Mouse (Mus musculus) layer of hippocampus, postnatal 36 days (tissue): ENCODE measurements around the gene Gm49388. TPM values are rescaled to one million over a fixed set of nuclear protein-coding genes. Genes with fewer than 3 reads are reported as not detected.
"Not testable (repeated sequence)": the region's sequence is repeated elsewhere in the genome, so short reads cannot be mapped to it uniquely, and the experiment has no call there.

Source experiments
- DNase-seq, 2 experiments: peaks; one replicate each; pipeline ENCODE4 v3.0.0; 2022
- total RNA-seq, 2 experiments: library from RNA; stranded (reverse); gene quantifications; 2 replicates each; pipeline ENCODE4 v1.2.3; 2021

Gm49388 gene
- total RNA-seq, 2 experiments from 2014 or later: 2.4 to 2.9 TPM

- DNase-seq: no peak
Observed at GRCm38 (mm10) chr7:127768346-127768996, 16.9 kb upstream of the Gm49388 start.

DNA sequence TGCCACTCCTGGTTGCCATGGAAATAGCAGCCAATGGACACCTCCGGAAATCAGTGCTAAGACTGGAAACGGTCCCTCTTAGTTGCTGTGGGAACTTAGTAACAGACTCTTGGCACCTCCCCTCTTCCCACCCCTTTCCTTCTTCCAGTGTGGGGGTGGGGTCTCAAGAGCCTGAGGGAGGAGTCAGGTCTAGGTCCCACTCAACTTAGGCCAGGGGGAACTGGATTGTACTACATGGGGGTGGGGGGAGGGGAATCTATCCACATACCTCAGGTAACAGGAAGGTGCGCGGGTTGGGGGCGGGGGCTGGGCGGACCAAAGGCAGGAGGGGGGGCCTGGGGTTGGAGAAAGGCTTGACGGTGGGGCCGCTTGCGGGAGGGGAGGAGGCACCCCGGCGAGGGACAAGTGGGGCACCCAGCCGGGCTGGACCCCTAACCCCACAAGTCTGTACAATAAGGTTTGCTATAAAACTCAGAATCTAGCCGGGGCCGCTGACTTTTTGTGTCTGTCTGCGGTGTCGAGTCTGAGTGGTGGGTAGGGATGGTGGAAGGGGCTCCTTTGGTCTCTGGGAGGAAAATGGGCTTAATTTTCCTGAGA lies 16.3 kb upstream of the Gm49388 start:
- DNase-seq: peak; percentile 95

- peak; percentile 81 to 87 for DNase-seq
Observed at GRCm38 (mm10) chr7:127769651-127770038, 15.8 kb upstream of the Gm49388 start, which contains the start of gene Orai3. TSS of gene Orai3 (plus strand) at chr7:127769815.

GRCm38 (mm10) chr7:127770039-127770905 lies 15.1 kb upstream of the Gm49388 start:
- DNase-seq: no peak

GRCm38 (mm10) chr7:127771262-127771661 lies 14.1 kb upstream of the Gm49388 start:
- DNase-seq: peak; percentile 53 to 56

- DNase-seq: no peak
Observed at GRCm38 (mm10) chr7:127772080-127772479, 13.3 kb upstream of the Gm49388 start.

DNA sequence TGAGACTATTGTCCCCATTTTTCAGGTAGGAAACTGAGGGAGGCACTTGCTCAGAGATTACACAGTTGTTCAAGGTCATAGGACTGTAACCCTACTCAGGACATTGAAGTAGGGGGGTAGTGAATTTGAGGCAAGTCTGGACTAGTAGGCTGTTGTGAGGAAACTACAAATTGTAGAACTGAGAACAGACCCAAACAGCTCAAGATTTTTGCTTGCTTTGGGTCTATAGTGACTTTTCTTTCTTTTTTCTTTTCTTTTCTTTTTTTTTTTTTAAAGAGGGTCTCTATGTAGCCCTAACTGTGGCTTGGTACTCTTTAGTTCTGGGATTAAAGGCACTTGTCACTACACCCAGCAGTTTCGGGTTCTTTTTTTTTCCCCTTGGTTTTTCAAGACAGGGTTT lies 12.9 kb upstream of the Gm49388 start:
- no peak for DNase-seq

DNA sequence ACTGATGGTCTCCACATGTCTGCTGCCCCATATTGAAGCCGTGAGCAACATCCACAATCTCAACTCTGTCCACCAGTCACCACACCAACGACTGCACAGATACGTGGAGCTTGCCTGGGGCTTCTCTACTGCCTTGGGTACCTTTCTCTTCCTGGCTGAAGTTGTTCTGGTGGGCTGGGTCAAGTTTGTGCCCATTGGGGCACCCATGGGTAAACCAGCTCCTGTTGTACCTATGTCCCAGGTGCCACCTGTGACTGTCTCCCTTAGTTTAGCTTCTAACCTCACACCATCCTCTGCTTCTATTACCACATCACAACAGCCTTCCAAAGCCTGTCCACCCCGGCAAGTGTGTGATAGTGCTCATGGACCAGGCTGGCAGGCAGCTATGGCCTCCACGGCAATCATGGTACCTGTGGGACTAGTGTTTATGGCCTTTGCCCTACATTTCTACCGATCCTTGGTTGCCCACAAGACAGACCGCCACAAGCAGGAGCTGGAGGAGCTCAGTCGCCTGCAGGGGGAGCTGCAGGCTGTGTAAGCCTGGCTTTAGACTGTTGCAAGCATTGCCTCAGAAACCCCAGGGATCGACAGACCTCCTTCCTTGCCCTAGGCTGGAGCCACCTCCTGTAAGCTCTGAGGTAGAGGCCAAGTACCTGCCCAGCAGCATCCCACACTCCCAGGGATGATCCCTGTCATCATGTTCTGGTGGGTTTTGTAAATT lies 11.6 kb upstream of the Gm49388 start:
- DNase-seq: peak in 1 of 2 experiments; percentile 49

- not testable (repeated sequence) for DNase-seq
Observed at GRCm38 (mm10) chr7:127775837-127776236, 9.6 kb upstream of the Gm49388 start.

- peak; percentile 86 to 88 for DNase-seq
Observed at GRCm38 (mm10) chr7:127776426-127776825, 9.0 kb upstream of the Gm49388 start, which contains the start of gene Setd1a. TSS of gene Setd1a (plus strand) at chr7:127776670.

DNA sequence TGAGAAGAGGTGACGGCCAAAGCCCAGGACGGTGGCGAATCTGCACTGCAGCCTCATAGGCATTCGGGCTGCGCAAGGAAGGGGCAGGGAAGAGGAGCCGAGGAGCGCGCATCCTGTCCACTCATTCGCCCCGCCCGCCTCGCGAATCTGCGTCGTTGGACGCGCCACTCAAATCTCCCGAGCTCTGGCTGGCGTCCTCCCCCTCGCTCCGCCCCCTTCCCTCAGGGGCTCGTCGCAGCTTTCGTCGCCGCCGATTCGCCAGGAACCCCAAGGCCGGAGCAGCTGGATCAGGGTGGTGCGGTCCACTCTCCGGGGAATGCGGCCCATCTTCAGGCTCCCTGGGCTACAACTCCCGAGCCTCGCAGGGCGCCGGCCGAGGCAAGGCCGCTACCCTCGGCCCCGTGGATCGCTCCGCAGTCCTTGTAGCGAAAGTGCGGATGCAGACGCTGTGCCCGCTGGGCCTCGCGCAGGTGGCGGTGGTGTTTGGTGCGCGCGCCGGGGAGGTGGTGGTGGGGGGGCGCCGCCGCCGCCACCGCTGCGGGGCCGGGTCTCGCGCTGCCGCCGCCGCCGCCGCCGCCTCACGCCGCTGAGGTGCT lies 8.4 kb upstream of the Gm49388 start:
- peak; percentile 95 for DNase-seq

GRCm38 (mm10) chr7:127777474-127778266 lies 7.7 kb upstream of the Gm49388 start:
- peak in 1 of 2 experiments; percentile 51 for DNase-seq

DNA sequence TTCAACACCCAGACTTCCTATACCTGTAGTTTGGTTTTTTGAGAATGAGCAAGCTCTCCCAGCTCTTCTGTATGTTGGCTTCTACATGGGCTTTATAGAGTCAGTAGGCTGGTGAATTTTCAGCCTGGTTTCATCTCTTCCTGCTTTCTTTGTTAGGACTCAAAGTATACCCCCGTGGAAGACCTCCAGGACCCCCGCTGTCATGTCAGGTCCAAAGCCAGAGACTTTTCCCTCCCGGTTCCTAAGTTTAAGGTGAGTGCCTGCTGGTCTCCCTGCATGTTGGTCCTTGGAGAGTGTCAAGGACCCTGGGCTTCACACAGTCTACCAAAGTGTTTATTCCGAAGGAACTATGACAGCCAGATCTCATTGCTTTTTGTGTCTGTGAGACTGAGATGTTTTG lies 7.1 kb upstream of the Gm49388 start:
- no peak for DNase-seq

DNA sequence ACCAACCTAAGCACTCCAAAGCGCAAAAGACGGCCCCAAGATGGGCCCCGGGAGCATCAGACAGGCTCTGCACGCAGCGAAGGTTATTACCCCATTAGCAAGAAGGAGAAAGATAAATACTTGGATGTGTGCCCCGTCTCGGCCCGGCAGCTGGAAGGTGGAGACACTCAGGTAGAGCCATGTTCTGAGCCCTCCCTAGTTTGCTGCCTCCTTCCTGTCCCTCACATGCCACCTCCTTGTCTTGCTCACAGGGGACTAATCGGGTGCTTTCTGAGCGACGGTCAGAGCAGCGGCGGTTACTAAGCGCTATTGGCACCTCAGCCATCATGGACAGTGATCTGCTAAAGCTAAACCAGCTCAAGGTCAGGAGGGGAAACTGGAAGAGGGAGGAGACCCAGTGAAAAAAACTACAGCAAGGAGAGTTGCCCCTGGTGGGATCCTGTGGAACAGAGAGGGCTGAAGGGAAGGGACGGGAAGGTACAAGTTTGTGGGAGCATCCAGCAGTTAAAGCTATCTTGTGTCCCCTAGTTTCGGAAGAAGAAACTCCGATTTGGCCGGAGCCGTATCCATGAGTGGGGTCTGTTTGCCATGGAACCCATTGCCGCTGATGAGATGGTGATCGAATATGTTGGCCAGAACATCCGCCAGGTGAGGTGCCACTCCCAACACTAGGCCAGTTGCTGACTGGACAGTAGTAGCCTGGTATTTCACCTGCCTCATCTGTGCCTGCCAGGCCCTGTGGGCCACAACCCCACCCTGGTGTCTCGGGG lies 11.9 kb downstream of the Gm49388 start:
- DNase-seq: no peak

GRCm38 (mm10) chr7:127798591-127798990 lies 13.2 kb downstream of the Gm49388 start:
- no peak for DNase-seq

- no peak for DNase-seq
Observed at GRCm38 (mm10) chr7:127799211-127799610, 13.8 kb downstream of the Gm49388 start.

GRCm38 (mm10) chr7:127799738-127800137 lies 14.3 kb downstream of the Gm49388 start:
- no peak for DNase-seq

GRCm38 (mm10) chr7:127800435-127801009 lies 15.1 kb downstream of the Gm49388 start, which contains the start of gene Hsd3b7:
TSS of gene Hsd3b7 (plus strand) at chr7:127800604.
- peak; percentile 87 for DNase-seq

DNA sequence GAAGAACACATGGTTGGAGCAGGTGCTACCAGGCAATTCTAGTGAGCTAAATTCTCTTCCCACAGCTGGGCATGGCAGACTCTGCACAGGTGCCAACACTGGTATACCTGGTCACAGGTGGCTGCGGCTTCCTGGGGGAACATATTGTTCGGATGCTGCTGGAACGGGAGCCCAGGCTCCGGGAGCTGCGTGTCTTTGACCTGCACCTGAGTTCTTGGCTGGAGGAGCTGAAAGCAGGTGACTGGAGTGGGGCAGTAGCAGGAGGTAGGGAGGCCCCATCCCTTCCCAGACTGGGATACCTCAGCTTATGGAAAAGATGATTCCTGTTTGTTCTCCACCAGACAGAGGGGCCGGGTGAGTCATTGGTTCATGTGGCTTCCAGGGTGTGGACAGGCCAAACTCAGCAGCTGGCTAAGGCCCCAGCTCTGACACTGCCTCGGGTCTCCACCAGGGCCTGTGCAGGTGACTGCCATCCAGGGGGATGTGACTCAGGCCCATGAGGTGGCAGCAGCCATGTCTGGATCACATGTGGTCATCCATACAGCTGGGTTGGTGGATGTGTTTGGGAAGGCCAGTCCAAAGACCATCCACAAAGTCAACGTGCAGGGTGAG lies 15.7 kb downstream of the Gm49388 start:
- DNase-seq: no peak
